Mouse (Mus musculus) CD4-positive, CD25-positive, alpha-beta regulatory T cell, adult 2 months (primary cell): ENCODE results near the gene Olfr1373.
A peak's percentile ranks its signal among the peaks of the same experiment; 100 is the strongest.
"Not testable (repeated sequence)": the region's sequence is repeated elsewhere in the genome, so short reads cannot be mapped to it uniquely, and the experiment has no call there.

Experiments
- DNase-seq: peaks from one replicate; pipeline ENCODE4 v3.0.0-alpha.2; 2012; ENCODE audit warnings: low read depth, low spot score

Olfr1373 gene

DNA sequence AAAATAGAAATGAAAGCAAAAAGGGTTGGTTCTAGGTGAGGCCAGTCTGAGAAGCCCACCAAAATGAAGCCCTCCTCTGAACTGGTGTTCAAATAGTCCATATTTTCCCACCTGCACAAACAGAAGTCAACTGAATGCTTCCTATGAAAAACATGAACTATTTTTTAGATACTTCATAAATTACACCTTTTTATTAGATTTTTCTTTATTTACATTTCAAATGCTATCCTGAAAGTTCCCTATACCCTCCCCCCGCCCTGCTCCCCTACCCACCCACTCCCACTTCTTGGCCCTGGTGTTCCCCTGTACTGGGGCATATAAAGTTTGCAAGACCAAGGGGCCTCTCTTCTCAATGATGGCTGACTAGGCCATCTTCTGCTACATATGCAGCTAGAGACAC, at the start of gene Olfr1373:
Gene Olfr1373 (minus strand): TSS at position 101 of the 400 bp plus-strand sequence.
- DNase-seq = not testable (repeated sequence)

- DNase-seq = peak; percentile 18
Measured at GRCm38 (mm10) chr11:52180651-52181050, 35.3 kb upstream of the Olfr1373 start.

DNA sequence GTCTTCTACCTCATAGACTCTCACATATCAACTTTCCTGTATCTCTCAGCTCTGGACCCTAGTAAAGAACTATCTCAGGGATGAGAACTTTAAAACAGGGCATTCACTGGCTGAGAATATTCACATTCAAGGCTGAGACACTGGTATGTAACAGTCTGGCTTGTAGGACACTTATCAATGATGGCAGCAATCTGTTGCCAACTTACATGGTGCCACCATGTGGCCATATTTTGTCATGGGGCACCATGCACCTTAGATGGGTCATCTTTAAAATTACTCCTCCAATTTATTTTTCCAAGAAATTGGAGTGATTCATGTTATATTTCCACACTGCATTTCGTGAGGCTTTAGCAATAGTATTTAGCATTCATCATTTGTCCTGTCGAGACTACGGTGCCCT, 34.6 kb upstream of the Olfr1373 start:
- DNase-seq = peak; percentile 45

- peak; percentile 21 for DNase-seq
Measured at GRCm38 (mm10) chr11:52168461-52168860, 23.1 kb upstream of the Olfr1373 start.

DNA sequence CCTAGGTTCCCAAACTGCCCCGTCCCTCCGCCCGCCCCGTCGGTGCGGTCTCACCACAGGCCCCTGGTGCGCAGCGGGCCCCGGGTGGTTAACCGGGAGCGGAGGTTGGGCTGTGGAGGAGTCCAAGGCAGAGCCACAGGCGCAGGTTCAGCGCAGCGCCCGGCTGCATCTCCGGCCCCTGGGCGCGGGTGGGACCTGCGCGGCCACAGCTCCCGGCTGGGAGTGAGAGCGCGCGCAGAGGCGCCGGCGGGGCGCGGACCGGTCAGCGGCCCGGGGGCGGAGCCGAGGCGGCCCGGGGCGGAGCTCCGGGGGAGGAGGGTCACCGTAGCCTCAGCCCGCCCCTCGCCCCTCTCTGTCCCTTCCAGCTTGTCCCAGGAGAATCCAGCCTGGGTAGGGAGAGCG, 22.6 kb upstream of the Olfr1373 start:
- peak; percentile 14 for DNase-seq

- peak; percentile 36 for DNase-seq
Measured at GRCm38 (mm10) chr11:52167126-52167525, 21.8 kb upstream of the Olfr1373 start.

- no peak for DNase-seq
Measured at GRCm38 (mm10) chr11:52163926-52164325, 18.6 kb upstream of the Olfr1373 start.

DNA sequence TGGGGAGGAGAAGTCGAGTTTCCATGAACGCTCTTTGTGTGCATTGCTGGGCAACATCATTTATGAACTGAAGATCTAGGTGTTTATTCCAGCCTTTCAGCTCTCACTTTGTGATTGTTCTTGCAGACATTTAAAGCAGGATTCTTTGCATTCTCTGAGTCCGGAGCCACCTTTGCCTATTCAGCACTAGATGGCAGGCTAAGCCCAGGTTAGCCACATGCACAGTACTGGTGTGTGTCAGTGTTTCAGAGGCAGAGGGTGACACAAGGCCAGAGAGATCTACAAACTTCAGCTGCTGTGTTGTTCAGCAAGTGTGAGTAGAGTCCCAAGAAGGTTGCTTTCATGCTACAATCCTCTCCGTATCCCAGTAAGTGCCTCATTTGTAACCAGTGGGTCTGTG, 1.7 kb downstream of the Olfr1373 start:
- peak; percentile 49 for DNase-seq

- peak; percentile 25 for DNase-seq
Measured at GRCm38 (mm10) chr11:52130451-52131068, 14.8 kb downstream of the Olfr1373 start.

DNA sequence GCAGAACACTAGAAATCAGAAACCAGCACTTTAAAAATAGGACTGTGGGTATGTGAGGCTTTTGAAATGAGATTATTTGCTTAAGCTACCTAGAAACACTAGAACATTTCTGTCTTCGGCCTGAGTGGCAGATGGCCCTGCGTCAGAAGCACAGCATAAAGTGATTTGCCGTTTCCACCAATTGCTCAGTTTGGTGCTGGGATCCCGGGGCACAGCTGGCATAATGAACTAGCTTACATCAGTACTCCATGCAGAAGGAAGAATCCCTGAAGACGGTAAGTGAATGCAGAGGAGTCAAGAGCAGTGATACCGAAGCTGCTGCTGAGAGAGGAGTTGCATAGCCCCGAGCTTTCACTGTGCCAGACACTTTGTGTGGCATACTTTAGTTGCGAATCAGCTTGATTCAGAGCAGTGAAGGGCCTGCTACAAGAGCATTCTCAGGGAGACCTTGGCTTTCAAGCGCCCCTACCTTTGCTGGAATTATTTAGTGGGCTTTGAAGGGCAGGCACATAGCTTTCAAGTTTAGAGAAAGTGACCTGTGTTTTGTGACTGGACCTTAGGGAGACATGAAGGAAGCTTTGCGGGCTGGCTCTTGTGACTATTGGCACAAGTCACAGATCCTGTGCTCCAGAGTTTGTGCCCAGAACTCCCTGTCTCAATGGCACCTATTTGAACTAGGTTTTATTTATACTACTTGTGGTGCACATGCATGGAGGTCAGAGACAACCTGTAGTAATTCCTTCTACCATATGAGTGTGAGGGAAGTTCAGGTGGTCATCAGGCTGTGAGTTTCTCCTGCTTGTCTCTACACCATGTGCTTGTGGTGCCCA, 15.5 kb downstream of the Olfr1373 start:
- no peak for DNase-seq

GRCm38 (mm10) chr11:52129171-52129570, 16.2 kb downstream of the Olfr1373 start:
- DNase-seq = peak; percentile 35

DNA sequence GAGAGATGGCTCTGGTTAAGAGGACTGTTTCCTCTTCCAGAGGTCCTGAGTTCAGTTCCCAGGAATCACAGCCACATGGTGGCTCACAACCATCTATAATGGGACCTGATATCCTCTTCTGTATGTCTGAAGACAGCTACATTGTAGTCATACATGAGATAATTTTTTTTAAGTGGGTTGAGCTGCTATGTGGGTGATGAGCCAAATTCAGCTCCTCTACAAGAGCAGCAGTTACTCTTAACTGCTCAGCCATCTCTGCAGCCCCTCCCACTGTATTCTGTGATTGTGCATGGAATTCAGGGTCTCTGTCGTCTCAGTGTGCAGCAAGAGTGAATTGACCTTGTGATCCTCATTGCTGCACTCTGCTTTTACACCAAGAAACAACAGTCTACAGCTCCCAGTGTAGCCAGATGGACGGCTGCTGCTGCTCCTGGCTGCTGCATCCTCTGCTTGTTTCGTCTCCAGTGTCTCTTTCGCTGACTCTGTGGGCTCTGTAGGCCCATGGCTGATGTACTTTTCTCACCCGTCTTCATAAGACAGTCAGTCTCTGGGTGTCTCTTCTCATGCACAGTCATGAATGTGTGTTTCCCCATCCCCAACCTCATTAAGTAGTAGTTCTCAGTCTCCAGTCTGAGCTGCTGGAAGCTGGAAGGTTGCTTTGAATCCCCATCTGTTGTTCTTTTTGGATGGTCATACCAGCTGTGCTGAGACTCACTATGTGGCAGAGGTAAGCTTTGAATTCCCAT, 16.8 kb downstream of the Olfr1373 start:
- no peak for DNase-seq

DNA sequence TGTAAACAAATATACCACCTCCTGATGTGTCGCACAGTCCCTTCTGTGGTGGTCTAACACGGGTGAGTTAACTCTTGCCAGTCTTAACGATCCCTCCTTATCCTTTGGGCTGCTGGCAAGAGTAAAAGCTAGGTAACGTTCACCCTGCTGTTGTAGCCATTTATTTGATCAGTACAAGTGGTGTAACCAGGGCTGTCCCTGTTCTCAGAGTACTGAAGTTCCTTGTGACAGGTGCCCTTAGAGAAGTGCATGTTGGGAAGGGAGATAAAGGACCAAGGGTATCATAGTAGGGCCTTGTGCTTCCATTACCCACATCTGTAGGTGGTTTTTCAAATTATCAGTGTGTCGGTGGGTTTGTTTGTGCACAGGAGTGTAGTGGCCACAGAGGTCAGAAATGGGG, 17.6 kb downstream of the Olfr1373 start:
- no peak for DNase-seq

- no peak for DNase-seq
Measured at GRCm38 (mm10) chr11:52127169-52127568, 18.2 kb downstream of the Olfr1373 start.

DNA sequence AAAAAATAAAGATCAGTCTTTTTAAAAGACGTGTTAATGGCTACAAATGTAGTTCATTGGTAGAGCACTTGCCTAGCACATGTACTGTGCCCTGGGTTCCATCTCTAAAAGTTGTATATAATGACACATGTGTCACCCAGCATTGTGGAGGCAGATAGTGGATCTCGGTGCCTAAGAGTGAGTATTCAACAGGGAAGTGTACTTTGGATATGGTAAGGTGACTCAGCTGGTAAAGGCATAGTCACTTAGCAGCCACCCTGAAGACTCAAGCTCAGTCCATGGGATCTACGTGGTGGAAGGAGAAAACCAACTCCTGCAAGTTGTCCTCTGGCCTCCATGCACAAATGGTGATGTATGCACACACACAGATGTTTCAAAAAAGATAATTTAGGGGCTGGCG, 20.9 kb downstream of the Olfr1373 start:
- DNase-seq = no peak

DNA sequence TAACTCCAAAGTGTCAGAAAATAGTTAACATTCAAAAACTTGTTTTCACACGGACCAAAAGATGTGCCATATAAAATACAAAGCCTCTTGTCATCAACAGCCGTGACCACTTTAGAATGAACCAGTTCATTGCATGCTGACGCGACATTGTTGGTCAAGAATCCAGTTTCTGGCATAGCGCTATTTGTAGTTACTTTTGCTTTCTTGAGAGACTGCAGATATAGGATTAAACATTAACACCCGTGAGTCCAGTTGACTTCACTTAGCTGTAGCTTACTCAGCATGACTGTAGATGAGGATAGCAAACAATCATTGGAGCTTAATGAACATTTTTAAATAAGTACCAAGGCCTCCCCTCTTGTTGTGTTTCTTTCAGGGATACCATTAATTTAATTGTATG, 23.3 kb downstream of the Olfr1373 start:
- DNase-seq = no peak

GRCm38 (mm10) chr11:52120415-52120814, 24.9 kb downstream of the Olfr1373 start:
- DNase-seq = not testable (repeated sequence)

DNA sequence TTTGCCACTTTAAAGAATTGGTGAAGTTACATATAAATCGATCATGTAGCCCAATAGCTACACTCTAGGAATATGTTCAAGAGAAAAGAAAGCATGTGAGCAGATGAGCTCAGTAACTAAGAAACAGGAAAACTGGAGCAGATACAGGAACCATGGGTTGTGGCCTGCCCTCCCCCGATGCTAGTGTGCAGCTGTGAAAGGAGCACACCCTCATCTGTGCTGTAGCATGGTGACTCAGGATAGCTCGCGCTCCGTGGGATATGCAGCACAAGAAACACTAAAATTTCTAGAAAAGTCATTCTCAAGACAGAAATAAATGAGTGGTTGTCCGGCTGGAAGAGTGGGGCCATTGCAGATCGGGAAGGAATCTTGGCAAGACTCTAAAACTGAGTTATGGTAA, 28.2 kb downstream of the Olfr1373 start:
- DNase-seq = no peak

DNA sequence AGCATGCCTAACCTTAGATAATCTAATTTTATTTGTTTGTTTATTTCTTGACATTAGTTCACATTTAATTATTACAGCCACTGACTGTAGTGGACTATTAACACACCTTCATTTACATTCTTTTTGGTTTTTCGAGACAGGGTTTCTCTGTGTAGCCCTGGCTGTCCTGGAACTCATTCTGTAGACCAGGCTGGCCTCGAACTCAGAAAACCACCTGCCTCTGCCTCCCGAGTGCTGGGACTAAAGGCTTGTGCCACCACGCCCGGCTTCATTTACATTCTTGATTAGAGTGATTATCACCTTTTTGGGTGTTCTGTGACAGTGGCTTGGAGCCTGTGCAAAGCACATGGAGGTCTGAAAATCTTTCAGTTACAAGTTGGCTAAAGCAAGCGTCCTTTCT, 29.2 kb downstream of the Olfr1373 start:
- DNase-seq = not testable (repeated sequence)

GRCm38 (mm10) chr11:52115479-52115878, 29.8 kb downstream of the Olfr1373 start:
- DNase-seq = no peak

DNA sequence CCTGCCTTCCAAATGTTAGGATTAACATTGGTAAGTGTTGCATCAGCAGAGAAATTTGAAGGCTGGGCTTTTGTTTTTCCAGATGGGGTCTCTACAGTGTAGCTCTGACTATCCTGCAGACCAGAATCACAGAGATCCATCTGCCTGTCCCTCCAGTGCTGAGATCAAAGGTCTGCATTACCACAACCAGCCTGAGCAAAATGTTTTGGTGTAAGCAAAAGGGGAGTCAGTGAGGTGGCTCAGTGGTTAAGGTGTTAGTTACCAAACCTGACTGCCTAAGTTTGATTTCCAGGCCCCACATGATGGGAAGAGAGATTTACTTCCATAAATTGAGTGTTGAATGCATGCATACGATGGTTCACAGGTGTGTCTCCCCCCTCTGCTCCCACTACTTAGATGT, 35.9 kb downstream of the Olfr1373 start:
- DNase-seq = no peak

GRCm38 (mm10) chr11:52108796-52109195, 36.5 kb downstream of the Olfr1373 start:
- DNase-seq = no peak
